Mouse (Mus musculus): ENCODE measurements around the gene Uqcrh. TPM values are rescaled to one million over a fixed set of nuclear protein-coding genes. Genes with fewer than 3 reads are reported as not detected.
A peak's percentile ranks its signal among the peaks of the same experiment; 100 is the strongest.

The Uqcrh gene
- total and polyA plus RNA-seq, 3 experiments = 736 to 1,969 (median 1,648) TPM

DNA sequence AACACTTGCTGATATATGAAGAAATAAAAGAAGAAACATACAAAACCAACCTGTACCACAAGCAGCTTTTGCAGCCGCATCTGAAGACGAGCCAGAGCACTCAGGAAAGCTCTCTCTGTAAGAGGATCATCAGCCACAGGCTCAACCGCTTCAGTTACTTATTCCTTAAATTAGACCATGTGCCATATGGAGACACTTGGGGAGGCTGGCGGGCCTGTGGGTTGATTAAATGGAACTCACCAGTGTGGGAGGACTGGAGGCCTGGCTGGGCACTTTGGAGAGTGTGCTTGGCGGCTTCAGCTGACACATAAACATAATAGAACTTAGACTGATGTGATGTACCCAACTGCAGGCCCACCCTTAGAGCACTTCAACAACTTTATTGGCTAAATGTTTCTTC, 41.5 kb downstream of the Uqcrh start:
- Histone ChIP-seq H3K36me3 (ENCODE audit: control insufficient read depth, insufficient read depth, low read length) (no peaks in the 10 kb centered on the region; the same call in 1 of the 2 replicates), H3K4me3 (no peak overlapping the region), H3K79me2 (replicated peaks; ENCODE audit: control insufficient read depth, insufficient read depth, low read length) (no peaks in the 10 kb centered on the region), H3K4me1 (ENCODE audit: control insufficient read depth, insufficient read depth, low read length) (no peaks in the 10 kb centered on the region), H3K9ac (ENCODE audit: low read depth, low read length) (no peak overlapping the region), H3K27ac (no peak overlapping the region), H3K27me3 (ENCODE audit: control insufficient read depth, insufficient read depth, low read length) (no peaks in the 10 kb centered on the region)
- WGBS = 94% methylated on average over 5 of the region's 5 CpGs
- TF ChIP-seq CTCF (IDR thresholded peaks at IDR 0.05) (no peak), POLR2A (IDR thresholded peaks at IDR 0.05; ENCODE audit: insufficient read depth, low read depth, low read length) (no peak), EP300 (IDR thresholded peaks at IDR 0.05; ENCODE audit: insufficient read depth, low read depth, low read length) (no peak)
- DNase-seq = no peak
- intact Hi-C loops (cut with DNase I) = no loop called here

DNA sequence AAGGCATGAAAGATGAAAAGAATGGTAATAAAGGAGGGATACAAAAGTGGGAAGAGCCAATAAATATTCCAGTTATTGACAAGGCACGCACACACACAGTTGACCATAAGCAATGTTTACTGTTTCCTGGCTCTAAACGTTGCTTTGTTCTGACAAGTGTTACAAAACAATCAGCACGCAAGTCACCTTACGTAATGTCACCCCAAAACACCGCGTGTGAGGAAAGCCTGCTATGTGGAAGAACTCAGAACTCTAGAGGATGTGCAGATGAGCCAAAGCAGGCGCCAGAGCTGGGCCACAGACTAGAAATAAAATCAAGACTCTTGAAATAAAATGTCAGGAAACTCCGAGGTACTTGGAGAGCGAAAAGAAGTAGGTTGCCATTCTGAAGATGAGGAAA, 42.0 kb downstream of the Uqcrh start:
- DNase-seq = no peak
- Histone ChIP-seq H3K36me3 (ENCODE audit: control insufficient read depth, insufficient read depth, low read length) (no peaks in the 10 kb centered on the region; the same call in 1 of the 2 replicates), H3K27ac (no peak overlapping the region), H3K4me1 (ENCODE audit: control insufficient read depth, insufficient read depth, low read length) (no peaks in the 10 kb centered on the region), H3K79me2 (replicated peaks; ENCODE audit: control insufficient read depth, insufficient read depth, low read length) (no peaks in the 10 kb centered on the region), H3K4me3 (no peak overlapping the region), H3K9ac (ENCODE audit: low read depth, low read length) (no peak overlapping the region), H3K27me3 (ENCODE audit: control insufficient read depth, insufficient read depth, low read length) (no peaks in the 10 kb centered on the region)
- TF ChIP-seq CTCF (IDR thresholded peaks at IDR 0.05) = no peak
- no peak for TF ChIP-seq POLR2A (IDR thresholded peaks at IDR 0.05; ENCODE audit: insufficient read depth, low read depth, low read length)
- TF ChIP-seq EP300 (IDR thresholded peaks at IDR 0.05; ENCODE audit: insufficient read depth, low read depth, low read length) = no peak
- intact Hi-C loops (cut with DNase I) = no loop called here
- WGBS = 88% methylated on average over 9 of the region's 9 CpGs

DNA sequence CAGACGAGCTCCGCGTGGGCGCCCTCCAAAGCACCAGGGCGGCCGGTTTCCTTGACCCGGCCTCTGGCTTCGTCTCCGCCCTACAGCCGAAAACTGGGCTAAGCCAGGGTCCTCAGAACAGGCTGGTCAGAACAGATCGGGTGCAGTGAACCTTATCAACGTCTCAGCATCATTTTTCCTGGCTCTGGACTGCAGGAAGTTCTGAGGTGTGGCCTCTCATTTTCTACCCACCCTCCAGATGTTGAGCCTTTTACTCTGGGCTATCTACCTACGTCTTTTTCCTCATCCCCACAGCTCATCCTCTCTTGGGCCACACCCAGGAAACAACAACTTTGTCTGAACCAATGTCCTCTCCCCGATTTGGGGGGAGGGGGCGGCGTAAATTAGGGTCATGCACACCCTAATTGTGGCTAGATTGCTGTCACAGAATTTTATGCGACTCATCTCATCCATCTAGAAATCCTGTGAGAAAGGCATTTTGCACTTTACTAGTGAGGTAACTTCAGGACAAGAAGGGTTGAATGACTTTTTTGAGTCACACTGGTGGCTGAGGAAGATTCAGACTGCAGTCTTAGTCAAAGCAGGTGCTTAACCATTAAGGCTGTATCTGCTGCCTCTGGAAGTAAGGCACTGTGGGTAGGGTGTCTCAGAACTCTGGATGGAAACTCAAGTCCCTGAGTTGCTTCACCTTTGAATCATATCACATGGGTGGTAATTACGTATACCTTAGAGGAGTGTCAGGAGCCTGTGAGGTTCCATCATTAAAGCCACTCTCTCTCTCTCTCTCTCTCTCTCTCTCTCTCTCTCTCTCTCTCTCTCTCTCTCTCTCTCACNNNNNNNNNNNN, 56.7 kb downstream of the Uqcrh start, which contains the start of gene Faah:
Faah (minus strand) TSS at position 25 of the 845 bp plus-strand sequence.
- H3K4me1 ChIP-seq (ENCODE audit: control insufficient read depth, insufficient read depth, low read length) = no peaks in the 10 kb centered on the region
- no peak for DNase-seq
- WGBS = 18% methylated on average over 18 of the region's 18 CpGs
- H3K9ac ChIP-seq (ENCODE audit: low read depth, low read length) = peak within 1 kb of the TSS; percentile 67
- no peaks in the 10 kb centered on the region for H3K79me2 ChIP-seq (replicated peaks; ENCODE audit: control insufficient read depth, insufficient read depth, low read length)
- peak within 1 kb of the TSS; percentile 61 for H3K4me3 ChIP-seq
- H3K36me3 ChIP-seq (ENCODE audit: control insufficient read depth, insufficient read depth, low read length) = no peaks in the 10 kb centered on the region
- intact Hi-C loops (cut with DNase I) = no loop called here
- peaks cover 5% of the 10 kb centered on the region for H3K27me3 ChIP-seq (ENCODE audit: control insufficient read depth, insufficient read depth, low read length)
- no peak within 1 kb of the TSS for H3K27ac ChIP-seq
- TF ChIP-seq CTCF (IDR thresholded peaks at IDR 0.05) = no peak
- no peak for TF ChIP-seq POLR2A (IDR thresholded peaks at IDR 0.05; ENCODE audit: insufficient read depth, low read depth, low read length)
- no peak for TF ChIP-seq EP300 (IDR thresholded peaks at IDR 0.05; ENCODE audit: insufficient read depth, low read depth, low read length)

DNA sequence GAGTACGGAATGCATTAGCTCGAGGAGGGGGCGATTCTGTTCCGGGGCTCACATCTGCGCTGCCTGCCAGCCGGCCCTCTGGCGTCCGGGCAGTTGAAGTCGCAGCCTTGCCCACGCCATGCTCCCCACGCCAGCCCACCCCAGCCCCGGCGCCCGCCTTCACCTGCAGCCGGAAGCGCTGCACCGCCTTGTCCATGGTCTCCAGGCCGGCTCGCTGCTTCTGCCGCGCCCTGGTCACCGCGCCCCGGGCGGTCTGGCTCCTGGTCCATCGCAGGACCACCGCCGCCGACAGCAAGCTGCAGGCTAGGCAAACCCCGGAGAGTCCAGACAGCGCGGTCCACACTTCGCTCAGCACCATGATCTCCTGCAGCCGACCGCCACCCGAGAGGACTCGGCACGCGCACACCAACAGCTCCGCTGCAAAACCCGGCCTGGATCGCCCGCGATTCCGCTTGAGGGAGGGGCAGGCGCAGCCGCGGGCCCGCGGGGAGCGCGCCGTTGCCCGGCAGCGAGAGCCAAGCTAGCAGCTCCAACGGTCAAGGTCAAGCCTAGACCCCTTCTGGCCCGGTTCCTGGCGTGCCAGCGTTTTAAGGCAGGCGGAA, 57.5 kb downstream of the Uqcrh start:
- H3K27me3 ChIP-seq (ENCODE audit: control insufficient read depth, insufficient read depth, low read length) = peaks cover 5% of the 10 kb centered on the region

More for the DNA sequence above, 57.5 kb downstream of the Uqcrh start:
- WGBS = under 1% methylated on average over 56 of the region's 60 CpGs
- Histone ChIP-seq H3K4me3 (peak overlapping the region; percentile 61), H3K36me3 (ENCODE audit: control insufficient read depth, insufficient read depth, low read length) (no peaks in the 10 kb centered on the region), H3K79me2 (replicated peaks; ENCODE audit: control insufficient read depth, insufficient read depth, low read length) (no peaks in the 10 kb centered on the region), H3K9ac (ENCODE audit: low read depth, low read length) (peak overlapping the region; percentile 67), H3K27ac (no peak overlapping the region), H3K4me1 (ENCODE audit: control insufficient read depth, insufficient read depth, low read length) (no peaks in the 10 kb centered on the region)
- peak; percentile 75 for DNase-seq
- TF ChIP-seq CTCF (IDR thresholded peaks at IDR 0.05) (no peak), POLR2A (IDR thresholded peaks at IDR 0.05; ENCODE audit: insufficient read depth, low read depth, low read length) (no peak), EP300 (IDR thresholded peaks at IDR 0.05; ENCODE audit: insufficient read depth, low read depth, low read length) (no peak)
- intact Hi-C loops (cut with DNase I) = no loop called here

Other genes starting within 250 kb of the Uqcrh start
- gene Mob3c, start 247.0 kb downstream of the Uqcrh start, total RNA-seq (2021) = 1 to 10 TPM; 3.2 to 4.3 TPM
- gene Mob3c, start 247.0 kb downstream of the Uqcrh start, polyA plus RNA-seq (2012; rRNA removed) = 7.4 and 9.3 TPM in 2 replicates
- 10 to 100 TPM; 18.3 to 20.6 TPM for gene Mknk1, start 235.9 kb downstream of the Uqcrh start, total RNA-seq (2021)
- gene Mknk1, start 235.9 kb downstream of the Uqcrh start, polyA plus RNA-seq (2012; rRNA removed) = 32.1 and 42.1 TPM in 2 replicates
- gene Kncn, start 190.7 kb downstream of the Uqcrh start, total RNA-seq (2021) = not detected
- gene Kncn, start 190.7 kb downstream of the Uqcrh start, polyA plus RNA-seq (2012; rRNA removed) = 0.18 TPM in 1 of 2 replicates, not detected in the other
- gene 6430628N08Rik, start 184.4 kb downstream of the Uqcrh start, total RNA-seq (2021) = not detected
- not detected in 2 replicates for gene 6430628N08Rik, start 184.4 kb downstream of the Uqcrh start, polyA plus RNA-seq (2012; rRNA removed)
- not detected for gene Dmbx1, start 135.1 kb downstream of the Uqcrh start, total RNA-seq (2021)
- not detected in 2 replicates for gene Dmbx1, start 135.1 kb downstream of the Uqcrh start, polyA plus RNA-seq (2012; rRNA removed)
- gene Faah, start 57.1 kb downstream of the Uqcrh start, total RNA-seq (2021) = under 1 TPM; 0.14 to 0.23 TPM
- 0.53 and 1.4 TPM in 2 replicates for gene Faah, start 57.1 kb downstream of the Uqcrh start, polyA plus RNA-seq (2012; rRNA removed)
- 10 to 100 TPM; 24.3 to 28.4 TPM for gene Nsun4, start 21.2 kb downstream of the Uqcrh start, total RNA-seq (2021)
- 24.9 and 37.0 TPM in 2 replicates for gene Nsun4, start 21.2 kb downstream of the Uqcrh start, polyA plus RNA-seq (2012; rRNA removed)
- 10 to 100 TPM; 22.0 to 24.9 TPM for gene Lrrc41, start 198 bp upstream of the Uqcrh start, total RNA-seq (2021)
- gene Lrrc41, start 198 bp upstream of the Uqcrh start, polyA plus RNA-seq (2012; rRNA removed) = 27.1 and 32.6 TPM in 2 replicates
- under 1 TPM; 0.21 to 0.43 TPM for gene Rad54l, start 48.6 kb upstream of the Uqcrh start, total RNA-seq (2021)
- gene Rad54l, start 48.6 kb upstream of the Uqcrh start, polyA plus RNA-seq (2012; rRNA removed) = 0.18 and 0.26 TPM in 2 replicates
- 10 to 100 TPM; 52.7 to 59.5 TPM for gene Pomgnt1, start 48.8 kb upstream of the Uqcrh start, total RNA-seq (2021)
- gene Pomgnt1, start 48.8 kb upstream of the Uqcrh start, polyA plus RNA-seq (2012; rRNA removed) = 44.4 and 65.2 TPM in 2 replicates
- 1 to 10 TPM; 4.5 to 5.4 TPM for gene Lurap1, start 76.3 kb upstream of the Uqcrh start, total RNA-seq (2021)
- 2.0 and 2.9 TPM in 2 replicates for gene Lurap1, start 76.3 kb upstream of the Uqcrh start, polyA plus RNA-seq (2012; rRNA removed)
- gene Tspan1, start 92.5 kb upstream of the Uqcrh start, total RNA-seq (2021) = not detected
- gene Tspan1, start 92.5 kb upstream of the Uqcrh start, polyA plus RNA-seq (2012; rRNA removed) = 4.9 TPM in 1 of 2 replicates, not detected in the other
- not detected for gene 1700042G07Rik, start 98.3 kb upstream of the Uqcrh start, total RNA-seq (2021)
- gene 1700042G07Rik, start 98.3 kb upstream of the Uqcrh start, polyA plus RNA-seq (2012; rRNA removed) = 0.45 TPM in 1 of 2 replicates, not detected in the other
- gene Gm49337, start 98.3 kb upstream of the Uqcrh start, total RNA-seq (2021) = under 1 TPM; 0.16 to 0.37 TPM
- gene Gm49337, start 98.3 kb upstream of the Uqcrh start, polyA plus RNA-seq (2012; rRNA removed) = not detected in 2 replicates
- gene Pik3r3, start 146.5 kb upstream of the Uqcrh start, total RNA-seq (2021) = 10 to 100 TPM; 10.1 to 11.6 TPM
- 9.3 and 15.3 TPM in 2 replicates for gene Pik3r3, start 146.5 kb upstream of the Uqcrh start, polyA plus RNA-seq (2012; rRNA removed)